Mouse (Mus musculus) liver, embryonic 14.5 days (tissue): ENCODE results near the gene Dut. TPM values are rescaled to one million over a fixed set of nuclear protein-coding genes. Genes with fewer than 3 reads are reported as not detected.

Experiments used
- ATAC-seq: fragments of 200-750 bp; cut with Nextera tagmentation; 2 replicates; pipeline ENCODE4 v1.8.0; 2017; ENCODE audit warnings: moderate number of reproducible peaks, mild to moderate bottlenecking, moderate library complexity; ENCODE audit not compliant: insufficient read depth
- DNase-seq, 3 experiments: peaks; one replicate each; pipeline ENCODE4 v3.0.0-alpha.2; 2012 to 2013; ENCODE audit warnings: low read depth in 3 of 3, low spot score in 3 of 3
- H3K27ac ChIP-seq: fragments of 300-500 bp; sonication (generic); 2 replicates; pipeline ENCODE4 v1.5.1; 2014; ENCODE audit warnings: moderate library complexity, mild to moderate bottlenecking, control low read depth, inconsistent platforms
- H3K27me3 ChIP-seq: fragments of 300-500 bp; sonication (generic); 2 replicates; pipeline ENCODE4 v1.6.1; 2014; ENCODE audit warnings: mild to moderate bottlenecking, low read length, moderate library complexity; ENCODE audit not compliant: control insufficient read depth, insufficient read depth
- H3K36me3 ChIP-seq: fragments of 300-500 bp; sonication (generic); replicated peaks from 2 replicates; pipeline ENCODE4 v1.6.1; 2014; ENCODE audit warnings: low read depth; ENCODE audit not compliant: control insufficient read depth, insufficient read depth
- H3K4me1 ChIP-seq, 2 experiments: fragments of 200-500 bp in 1 of 2; fragments of 300-500 bp in 1 of 2; sonication (generic) in 1 of 2; replicated peaks; 2 replicates each; pipeline ENCODE4 v1.6.1; 2012 to 2014; ENCODE audit warnings: antibody characterized with exemption in 1 of 2, inconsistent platforms in 1 of 2, low read length in 1 of 2; ENCODE audit not compliant: control insufficient read depth in 2 of 2, insufficient read depth in 2 of 2
- H3K4me2 ChIP-seq: fragments of 300-500 bp; sonication (generic); 2 replicates; pipeline ENCODE4 v1.6.1; 2014; ENCODE audit warnings: low read depth, mild to moderate bottlenecking, control low read depth, moderate library complexity
- H3K4me3 ChIP-seq, 2 experiments: fragments of 200-500 bp in 1 of 2; fragments of 300-500 bp in 1 of 2; sonication (generic) in 1 of 2; 2 replicates each; pipeline ENCODE4 v1.5.1; 2012 to 2014; ENCODE audit warnings: low read depth in 2 of 2, low read length in 2 of 2, mild to moderate bottlenecking in 2 of 2, control low read depth in 1 of 2, inconsistent platforms in 1 of 2, moderate library complexity in 1 of 2; ENCODE audit not compliant: insufficient read depth in 1 of 2
- H3K9ac ChIP-seq: fragments of 300-500 bp; sonication (generic); replicated peaks from 2 replicates; pipeline ENCODE4 v1.6.1; 2014; ENCODE audit warnings: mild to moderate bottlenecking, control low read depth, moderate library complexity
- H3K9me3 ChIP-seq: fragments of 300-500 bp; sonication (generic); 2 replicates; pipeline ENCODE4 v1.6.1; 2016; ENCODE audit warnings: low read length, mixed read lengths; ENCODE audit not compliant: control insufficient read depth
- CTCF ChIP-seq: IDR thresholded peaks from 2 replicates; pipeline ENCODE4 v1.5.1; 2016; ENCODE audit warnings: antibody characterized with exemption, low read depth, control low read depth
- EP300 ChIP-seq: IDR thresholded peaks from 2 replicates; pipeline ENCODE4 v1.6.1; 2016; ENCODE audit warnings: antibody characterized with exemption, low read depth
- WGBS: fragments of 180-500 bp; shearing (Covaris S2); extraction: QIAGEN DNeasy Blood & Tissue Kit; methylation state at CpG from one replicate; pipeline ENCODE4 v1.1.7; 2014; ENCODE audit not compliant: insufficient replicate concordance; 5-methylcytosine and 5-hydroxymethylcytosine counted together
- polyA plus RNA-seq, 2 experiments: library from polyadenylated mRNA; depleted of rRNA in 1 of 2; stranded (reverse) in 1 of 2; unstranded in 1 of 2; fragments of >200 nt; fragmentation: Nextera tagmentation in 1 of 2; extraction: Ambion mirVana in 1 of 2; gene quantifications; 2 replicates each; pipeline versions ENCODE4 v1.2.1 to v1.2.3; 2012 to 2014

Gene Dut
- polyA plus RNA-seq, 2 experiments: 89.0 to 138 TPM

GRCm38 (mm10) chr2:125233537-125233936 is 13.5 kb upstream of the Dut start:
- ATAC-seq: no peak

GRCm38 (mm10) chr2:125234049-125234448 is 12.9 kb upstream of the Dut start:
- WGBS: 84% methylated on average over 2 of the region's 2 CpGs
- Histone ChIP-seq H3K4me3 (no peak overlapping the region), H3K27ac (no peak overlapping the region), H3K4me2 (no peak overlapping the region), H3K9me3 (no peaks in the 10 kb centered on the region), H3K27me3 (no peaks in the 10 kb centered on the region), H3K9ac (no peak overlapping the region), H3K4me1 (peaks cover 0 to 18% of the 10 kb centered on the region in 2 experiments; a peak in 3 of 4 replicates), H3K36me3 (no peaks in the 10 kb centered on the region)
- ATAC-seq: no peak
- TF ChIP-seq EP300 (no peak), CTCF (no peak)
- no peak for DNase-seq

More at GRCm38 (mm10) chr2:125233537-125233936, 13.5 kb upstream of the Dut start:
- Histone ChIP-seq H3K4me2 (no peak overlapping the region), H3K9ac (no peak overlapping the region), H3K9me3 (no peaks in the 10 kb centered on the region), H3K4me1 (peaks cover 0 to 20% of the 10 kb centered on the region in 2 experiments; a peak in 3 of 4 replicates), H3K36me3 (no peaks in the 10 kb centered on the region), H3K27ac (no peak overlapping the region), H3K4me3 (no peak overlapping the region), H3K27me3 (no peaks in the 10 kb centered on the region)
- WGBS: 36% methylated on average over 2 of the region's 2 CpGs
- no peak for TF ChIP-seq EP300
- TF ChIP-seq CTCF: no peak
- no peak for DNase-seq

GRCm38 (mm10) chr2:125245545-125246285 is 1.3 kb upstream of the Dut start:
- peaks cover 16 to 18% of the 10 kb centered on the region in 2 experiments for H3K4me1 ChIP-seq
- H3K4me2 ChIP-seq: peak overlapping the region; percentile 78
- 84% methylated on average over 3 of the region's 3 CpGs for WGBS
- H3K9ac ChIP-seq: peak overlapping the region; percentile 87; the same call in 1 of the 2 replicates
- DNase-seq: no peak
- peaks cover 14% of the 10 kb centered on the region for H3K36me3 ChIP-seq
- no peak overlapping the region for H3K27ac ChIP-seq
- no peak for TF ChIP-seq CTCF
- no peaks in the 10 kb centered on the region for H3K9me3 ChIP-seq
- H3K4me3 ChIP-seq: no peak overlapping the region
- no peaks in the 10 kb centered on the region for H3K27me3 ChIP-seq
- no peak for ATAC-seq

DNA sequence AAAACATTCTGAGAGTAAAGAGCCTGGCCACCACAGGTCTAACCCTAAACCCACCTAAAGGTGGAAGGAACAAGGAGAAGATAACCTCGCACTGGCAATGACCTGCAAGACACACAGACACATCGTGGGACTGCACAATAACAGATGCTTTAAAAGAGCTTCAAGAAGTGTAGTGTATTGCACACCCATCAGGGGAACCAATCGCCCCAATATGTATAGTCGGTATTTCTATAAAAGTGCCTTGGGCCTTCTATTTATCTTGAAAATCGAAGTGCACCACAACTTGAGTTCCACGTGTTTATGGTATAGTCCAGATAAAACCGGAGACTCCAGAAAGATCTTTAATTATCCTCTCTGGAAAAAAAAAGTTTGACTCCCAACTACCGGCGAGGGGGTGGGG is 321 bp upstream of the Dut start:
- Histone ChIP-seq H3K27me3 (no peaks in the 10 kb centered on the region), H3K4me2 (peak overlapping the region; percentile 78), H3K27ac (peak overlapping the region; percentile 51), H3K9me3 (no peaks in the 10 kb centered on the region), H3K4me3 (peak overlapping the region; percentile 34 to 76; a peak in 3 of 4 replicates), H3K36me3 (peaks cover 24% of the 10 kb centered on the region), H3K4me1 (peaks cover 18% of the 10 kb centered on the region in 2 experiments), H3K9ac (peak overlapping the region; percentile 87)
- TF ChIP-seq CTCF: no peak
- TF ChIP-seq EP300: no peak
- DNase-seq (no peak), ATAC-seq (no peak)
- WGBS: 6% methylated on average over 9 of the region's 9 CpGs

DNA sequence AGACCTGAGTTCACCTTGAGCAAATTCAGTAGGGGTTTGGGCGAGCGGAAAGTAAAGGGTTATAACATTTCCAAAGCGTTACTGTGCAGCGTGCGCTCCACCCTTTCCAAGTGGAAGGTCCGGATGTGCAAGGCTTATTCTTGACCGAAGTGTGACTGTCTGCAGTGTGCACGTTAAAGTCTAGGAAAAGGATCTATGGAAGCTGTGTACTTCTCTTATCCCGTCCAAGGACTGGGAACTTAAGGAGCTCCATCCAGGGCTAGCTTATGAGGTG is 909 bp downstream of the Dut start:
- TF ChIP-seq EP300 (no peak), CTCF (no peak)
- H3K4me2 ChIP-seq: peak overlapping the region; percentile 78
- peaks cover 34% of the 10 kb centered on the region for H3K36me3 ChIP-seq
- no peak for DNase-seq
- peak overlapping the region; percentile 76 to 88 for H3K4me3 ChIP-seq
- H3K27me3 ChIP-seq: no peaks in the 10 kb centered on the region
- under 1% methylated on average over 9 of the region's 9 CpGs for WGBS
- H3K4me1 ChIP-seq: peaks cover 18 to 21% of the 10 kb centered on the region in 2 experiments
- ATAC-seq: no peak
- peak overlapping the region; percentile 87 for H3K9ac ChIP-seq
- H3K27ac ChIP-seq: peak overlapping the region; percentile 67
- H3K9me3 ChIP-seq: no peaks in the 10 kb centered on the region
